Mouse (Mus musculus) kidney, embryonic 14.5 days (tissue): Measurements from ENCODE around the gene Eya4. TPM values are rescaled to one million over a fixed set of nuclear protein-coding genes. Genes with fewer than 3 reads are reported as not detected.
A peak's percentile ranks its signal among the peaks of the same experiment; 100 is the strongest.

Experiments used
- ATAC-seq: fragments of 200-750 bp; cut with Nextera tagmentation; 2 replicates; pipeline ENCODE4 v1.8.0; 2017; ENCODE audit warnings: moderate number of reproducible peaks, mild to moderate bottlenecking, moderate TSS enrichment, moderate library complexity; ENCODE audit not compliant: low FRiP score, low TSS enrichment
- H3K27ac ChIP-seq: fragments of 300-500 bp; sonication (generic); 2 replicates; pipeline ENCODE4 v1.5.1; 2014; ENCODE audit warnings: low read depth, mild to moderate bottlenecking, low read length, moderate library complexity, mixed read lengths
- H3K27me3 ChIP-seq: fragments of 300-500 bp; sonication (generic); 2 replicates; pipeline ENCODE4 v1.6.1; 2014; ENCODE audit warnings: mild to moderate bottlenecking, low read length; ENCODE audit not compliant: control insufficient read depth, insufficient read depth
- H3K36me3 ChIP-seq: fragments of 300-500 bp; sonication (generic); 2 replicates; pipeline ENCODE4 v1.6.1; 2014; ENCODE audit warnings: low read length, mixed read lengths; ENCODE audit not compliant: control insufficient read depth, insufficient read depth
- H3K4me1 ChIP-seq: fragments of 300-500 bp; sonication (generic); 2 replicates; pipeline ENCODE4 v1.6.1; 2014; ENCODE audit warnings: low read length, mixed read lengths; ENCODE audit not compliant: control insufficient read depth, insufficient read depth
- H3K4me2 ChIP-seq: fragments of 300-500 bp; sonication (generic); replicated peaks from 2 replicates; pipeline ENCODE4 v1.6.1; 2014; ENCODE audit warnings: low read depth, mild to moderate bottlenecking, low read length
- H3K4me3 ChIP-seq: fragments of 300-500 bp; sonication (generic); 2 replicates; pipeline ENCODE4 v1.5.1; 2014; ENCODE audit warnings: mild to moderate bottlenecking, low read length
- H3K9ac ChIP-seq: fragments of 300-500 bp; sonication (generic); 2 replicates; pipeline ENCODE4 v1.6.1; 2014; ENCODE audit warnings: low read depth, mild to moderate bottlenecking, low read length, moderate library complexity
- H3K9me3 ChIP-seq: fragments of 300-500 bp; sonication (generic); 2 replicates; pipeline ENCODE4 v1.6.1; 2016; ENCODE audit warnings: low read length; ENCODE audit not compliant: control insufficient read depth
- WGBS: fragments of 180-500 bp; shearing (Covaris S2); extraction: QIAGEN DNeasy Blood & Tissue Kit; methylation state at CpG from one replicate; pipeline ENCODE4 v1.1.7; 2014; 5-methylcytosine and 5-hydroxymethylcytosine counted together
- polyA plus RNA-seq: library from polyadenylated mRNA; unstranded; fragments of >200 nt; fragmentation: Nextera tagmentation; extraction: Ambion mirVana; gene quantifications from 2 replicates; pipeline ENCODE4 v1.2.1, GENCODE M21; 2014

The Eya4 gene
- polyA plus RNA-seq, 1 experiment from 2014 or later = 14.1 TPM

DNA sequence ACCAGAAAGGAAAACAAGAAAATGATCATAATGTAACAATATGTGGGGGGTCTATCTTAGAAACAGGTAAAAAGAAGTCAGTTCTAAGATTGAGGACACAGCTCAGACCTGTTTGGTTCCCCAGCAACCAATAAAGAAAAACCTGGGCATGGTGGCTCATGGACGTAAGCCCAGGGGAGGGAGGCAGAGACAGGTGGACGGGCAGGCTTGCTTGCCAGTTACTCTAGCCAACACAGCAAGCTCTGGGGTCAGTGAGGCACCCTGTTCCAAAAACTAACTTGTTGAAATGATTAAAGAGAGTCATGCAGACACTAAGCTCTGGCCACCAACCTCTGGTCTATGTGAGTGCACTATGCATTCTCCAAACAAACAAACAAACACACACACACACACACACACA lies 139.2 kb downstream of the Eya4 start:
- no peaks in the 10 kb centered on the region for H3K36me3 ChIP-seq
- H3K4me3 ChIP-seq = no peak overlapping the region
- H3K27ac ChIP-seq = no peak overlapping the region
- 82% methylated on average over 2 of the region's 2 CpGs for WGBS
- no peaks in the 10 kb centered on the region for H3K4me1 ChIP-seq
- no peak overlapping the region for H3K9ac ChIP-seq
- H3K27me3 ChIP-seq = no peaks in the 10 kb centered on the region
- H3K4me2 ChIP-seq = no peak overlapping the region
- H3K9me3 ChIP-seq = no peaks in the 10 kb centered on the region
- ATAC-seq = no peak

DNA sequence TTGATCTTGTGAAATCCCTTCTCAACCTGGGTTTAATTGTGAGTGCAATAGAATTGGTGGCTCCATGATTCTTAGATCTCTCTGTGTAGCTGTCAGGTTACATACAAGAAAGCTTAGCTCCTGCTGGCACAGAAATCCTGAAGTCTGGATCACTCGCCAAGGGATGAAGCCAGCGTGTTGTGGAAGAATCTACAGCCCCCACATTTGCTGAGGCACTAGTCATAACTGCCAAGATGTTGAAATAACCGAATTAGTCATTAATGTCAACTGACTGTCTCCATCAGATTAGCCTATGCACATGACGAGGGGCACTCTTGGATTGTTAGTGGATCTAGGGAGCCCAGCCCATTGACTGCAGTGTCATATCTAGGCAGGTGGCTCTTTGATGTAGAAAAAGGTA lies 146.7 kb downstream of the Eya4 start:
- Histone ChIP-seq H3K9me3 (no peaks in the 10 kb centered on the region), H3K4me1 (no peaks in the 10 kb centered on the region), H3K36me3 (no peaks in the 10 kb centered on the region), H3K4me3 (no peak overlapping the region), H3K4me2 (no peak overlapping the region), H3K27ac (no peak overlapping the region), H3K27me3 (no peaks in the 10 kb centered on the region), H3K9ac (no peak overlapping the region)
- ATAC-seq = no peak
- WGBS = 79% methylated on average over 4 of the region's 4 CpGs

DNA sequence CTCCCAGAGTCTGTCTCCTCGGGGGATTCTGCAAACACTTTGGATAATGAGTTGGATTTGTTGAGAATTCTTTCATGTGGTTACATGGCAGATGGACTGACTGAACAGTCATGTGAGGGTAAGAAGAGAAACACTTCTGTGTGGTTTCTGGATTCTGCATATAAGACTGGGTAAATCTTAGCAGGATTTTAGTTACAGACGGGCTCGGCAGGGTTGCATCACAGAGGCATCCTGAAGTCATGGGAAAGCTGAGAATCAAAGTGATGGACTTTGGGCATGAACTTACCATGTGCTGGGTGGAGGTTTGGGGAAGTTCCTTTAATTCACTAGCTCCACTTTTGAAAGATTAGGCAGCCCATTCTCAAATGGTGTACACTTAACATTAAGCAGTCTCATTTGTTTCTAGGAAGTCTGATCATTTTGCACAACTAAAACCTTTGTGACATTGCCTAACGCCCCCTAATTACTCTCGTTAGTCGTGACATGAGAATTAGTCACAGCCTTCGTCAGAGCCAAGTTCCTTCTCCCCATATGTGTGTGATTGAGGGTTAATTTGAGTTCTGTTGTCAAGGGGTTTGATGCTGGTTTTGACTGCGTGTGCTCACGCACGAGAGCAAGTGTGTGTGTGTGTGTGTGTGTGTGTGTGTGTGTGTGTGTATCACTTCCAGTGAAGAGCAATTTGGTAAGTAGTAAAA lies 147.3 kb downstream of the Eya4 start:
- Histone ChIP-seq H3K4me2 (no peak overlapping the region), H3K27me3 (no peaks in the 10 kb centered on the region), H3K9me3 (no peaks in the 10 kb centered on the region), H3K4me1 (no peaks in the 10 kb centered on the region), H3K36me3 (no peaks in the 10 kb centered on the region), H3K4me3 (no peak overlapping the region), H3K27ac (no peak overlapping the region), H3K9ac (no peak overlapping the region)
- ATAC-seq = no peak
- 70% methylated on average over 10 of the region's 10 CpGs for WGBS

DNA sequence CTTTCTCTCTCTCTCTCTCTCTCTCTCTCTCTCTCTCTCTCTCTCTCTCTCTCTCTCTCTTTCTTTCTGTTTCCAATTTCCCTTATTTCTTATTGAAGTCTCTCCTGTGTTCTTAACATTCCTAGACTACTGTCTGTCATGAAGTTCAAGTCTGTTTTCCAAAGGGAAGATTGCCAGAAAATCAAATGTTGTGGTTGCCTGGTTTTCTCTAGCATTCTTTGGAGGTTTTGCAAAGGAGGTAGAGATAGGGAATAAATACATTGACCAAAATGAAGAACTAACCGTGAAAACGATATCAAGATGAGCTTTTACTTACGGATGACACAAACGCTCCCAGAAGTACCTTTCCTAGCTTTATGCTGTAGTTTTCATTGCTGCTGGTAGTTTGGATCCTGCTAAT lies 148.0 kb downstream of the Eya4 start:
- no peaks in the 10 kb centered on the region for H3K36me3 ChIP-seq
- 96% methylated on average over 4 of the region's 4 CpGs for WGBS
- no peak overlapping the region for H3K27ac ChIP-seq
- no peak overlapping the region for H3K9ac ChIP-seq
- H3K27me3 ChIP-seq = no peaks in the 10 kb centered on the region
- H3K4me3 ChIP-seq = no peak overlapping the region
- no peak overlapping the region for H3K4me2 ChIP-seq
- no peak for ATAC-seq
- H3K4me1 ChIP-seq = no peaks in the 10 kb centered on the region
- no peaks in the 10 kb centered on the region for H3K9me3 ChIP-seq

DNA sequence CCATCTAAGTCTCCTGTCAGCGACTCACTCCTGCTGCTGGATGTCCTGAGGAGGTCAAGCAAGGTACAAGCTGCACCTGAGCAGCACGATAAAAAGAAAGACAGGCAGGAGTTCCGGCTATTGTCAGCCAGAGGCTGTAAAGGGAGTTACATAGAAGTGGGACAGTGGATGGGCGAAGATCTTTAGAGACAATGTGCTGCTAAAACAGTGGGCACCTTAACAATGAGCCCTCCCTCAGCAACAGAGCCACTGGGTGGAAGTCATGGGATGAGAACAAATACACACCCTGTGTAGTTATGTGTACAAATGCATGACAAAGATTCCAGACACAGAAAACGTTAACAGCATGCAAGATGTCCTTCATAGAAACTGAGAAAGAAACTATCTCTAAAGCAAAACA lies 152.3 kb downstream of the Eya4 start:
- Histone ChIP-seq H3K27ac (no peak overlapping the region), H3K27me3 (no peaks in the 10 kb centered on the region), H3K4me3 (no peak overlapping the region), H3K36me3 (no peaks in the 10 kb centered on the region), H3K4me2 (no peak overlapping the region), H3K9me3 (no peaks in the 10 kb centered on the region), H3K4me1 (0 out of 2 replicates have a peak, but pooled peaks cover 4% of the 10 kb centered on the region), H3K9ac (no peak overlapping the region)
- no peak for ATAC-seq
- WGBS = 81% methylated on average over 5 of the region's 5 CpGs

DNA sequence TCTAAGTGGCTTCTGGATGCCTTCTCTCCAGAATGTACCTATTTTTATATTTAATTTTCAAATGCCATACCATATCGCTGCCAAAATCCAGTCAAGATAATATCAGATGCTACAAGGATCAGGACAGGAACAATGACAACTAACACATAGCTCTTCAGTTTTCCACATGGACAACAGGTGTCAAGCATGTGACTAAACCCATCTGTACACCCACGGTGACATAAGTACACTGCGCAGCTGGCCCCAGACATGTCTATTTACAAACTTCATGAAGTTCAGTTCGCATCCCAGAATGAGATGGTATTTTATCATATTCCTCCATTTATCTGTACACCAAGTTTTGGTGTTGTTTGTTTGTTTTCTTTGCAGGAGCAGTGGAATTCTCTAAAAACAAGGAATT lies 154.2 kb downstream of the Eya4 start:
- Histone ChIP-seq H3K4me1 (0 out of 2 replicates have a peak, but pooled peaks cover 4% of the 10 kb centered on the region), H3K4me3 (no peak overlapping the region), H3K4me2 (no peak overlapping the region), H3K9ac (no peak overlapping the region), H3K36me3 (no peaks in the 10 kb centered on the region), H3K9me3 (no peaks in the 10 kb centered on the region), H3K27ac (no peak overlapping the region), H3K27me3 (no peaks in the 10 kb centered on the region)
- WGBS = 94% methylated on average over 4 of the region's 4 CpGs
- no peak for ATAC-seq

DNA sequence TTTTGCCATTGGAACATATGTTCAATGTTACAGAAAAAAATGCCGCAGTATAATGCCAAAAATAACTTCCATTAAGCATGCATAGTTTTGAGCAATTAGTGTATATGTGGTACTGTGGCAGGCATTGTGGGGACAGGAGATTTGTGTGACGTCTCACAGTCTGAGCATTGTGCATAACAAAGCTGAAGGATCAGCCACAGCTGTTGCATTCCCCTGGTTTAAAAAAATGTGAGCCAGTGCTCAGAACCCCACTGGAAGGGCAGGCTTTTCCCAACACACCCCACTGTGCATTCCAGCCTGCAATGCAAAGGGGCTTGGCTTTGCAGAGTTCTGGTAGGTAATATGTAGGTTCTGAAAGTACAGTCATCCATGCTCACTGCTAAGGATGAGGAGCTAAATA lies 155.2 kb downstream of the Eya4 start:
- Histone ChIP-seq H3K4me2 (no peak overlapping the region), H3K4me1 (0 out of 2 replicates have a peak, but pooled peaks cover 4% of the 10 kb centered on the region), H3K27me3 (no peaks in the 10 kb centered on the region), H3K9me3 (no peaks in the 10 kb centered on the region), H3K9ac (no peak overlapping the region), H3K4me3 (no peak overlapping the region), H3K27ac (peak overlapping the region; percentile 30; the same call in 1 of the 2 replicates), H3K36me3 (no peaks in the 10 kb centered on the region)
- ATAC-seq = peak; percentile 43; the same call in 1 of the 2 replicates
- 53% methylated on average over 2 of the region's 2 CpGs for WGBS

DNA sequence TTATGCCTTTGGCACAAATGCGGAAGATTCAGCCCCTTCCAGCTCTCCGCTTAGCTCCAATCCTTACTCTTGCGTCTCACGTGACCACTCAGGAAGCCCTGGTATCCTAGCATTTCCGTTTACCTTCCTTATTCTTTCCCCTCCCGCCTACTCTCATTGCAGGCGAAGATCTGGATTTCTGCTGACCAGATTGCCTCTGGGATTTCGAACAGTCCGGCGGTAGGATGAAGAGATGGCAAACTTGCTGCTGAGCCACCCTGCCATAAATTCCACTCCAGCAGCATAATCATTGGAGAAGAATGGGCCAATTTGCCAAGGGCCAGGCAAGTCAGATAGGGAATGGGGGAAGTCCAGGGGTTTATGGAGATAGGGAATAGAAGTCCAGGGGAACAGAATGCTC lies 160.8 kb downstream of the Eya4 start:
- Histone ChIP-seq H3K27ac (no peak overlapping the region), H3K4me3 (no peak overlapping the region), H3K36me3 (no peaks in the 10 kb centered on the region), H3K27me3 (no peaks in the 10 kb centered on the region), H3K9me3 (no peaks in the 10 kb centered on the region), H3K4me1 (no peaks in the 10 kb centered on the region), H3K4me2 (no peak overlapping the region), H3K9ac (no peak overlapping the region)
- 76% methylated on average over 10 of the region's 10 CpGs for WGBS
- ATAC-seq = no peak

DNA sequence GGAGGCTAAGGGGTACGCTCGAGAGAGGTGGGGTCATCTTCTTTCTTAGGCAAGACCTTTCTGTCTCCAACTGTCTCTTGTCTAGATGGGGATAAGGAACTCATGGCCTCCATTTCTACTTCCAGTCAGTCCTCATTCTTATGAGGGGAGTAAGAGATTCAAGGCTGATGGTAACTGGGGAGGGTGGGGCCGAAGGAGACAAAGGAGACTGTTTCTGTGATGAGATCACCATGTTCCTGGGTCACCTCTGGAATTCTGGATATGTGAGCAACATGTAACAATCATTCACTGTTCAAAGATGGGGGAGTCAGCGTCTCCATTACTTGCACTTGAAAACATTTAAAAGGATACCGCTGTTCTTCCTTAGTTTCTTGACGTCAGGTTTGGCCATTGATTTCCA lies 165.2 kb downstream of the Eya4 start:
- no peak for ATAC-seq
- Histone ChIP-seq H3K4me2 (no peak overlapping the region), H3K4me1 (peaks cover 2% of the 10 kb centered on the region; the same call in 1 of the 2 replicates), H3K27ac (no peak overlapping the region), H3K9me3 (peaks cover 3% of the 10 kb centered on the region; the same call in 1 of the 2 replicates), H3K4me3 (no peak overlapping the region), H3K36me3 (no peaks in the 10 kb centered on the region), H3K27me3 (no peaks in the 10 kb centered on the region), H3K9ac (no peak overlapping the region)
- WGBS = 90% methylated on average over 6 of the region's 6 CpGs
